Mouse (Mus musculus) layer of hippocampus, adult 8-10 months (tissue): Measurements from ENCODE around the gene Tmem221. TPM values are rescaled to one million over a fixed set of nuclear protein-coding genes. Genes with fewer than 3 reads are reported as not detected.

Source experiments
- DNase-seq, 2 experiments: peaks; one replicate each; pipeline ENCODE4 v3.0.0; 2022; ENCODE audit warnings: low spot score in 2 of 2
- total RNA-seq, 4 experiments: library from RNA; stranded (reverse); gene quantifications; 2 replicates each; pipeline ENCODE4 v1.2.4; 2022

Tmem221 gene
- total RNA-seq = 1 to 10 TPM in 1 of 4 experiments, under 1 TPM in 3; 0.27 to 1.3 (median 0.54) TPM

- no peak for DNase-seq
Observed at GRCm38 (mm10) chr8:71558071-71558957, at the start of gene Tmem221. TSS of gene Tmem221 (minus strand) at chr8:71558871.

GRCm38 (mm10) chr8:71604021-71604420 is 45.4 kb upstream of the Tmem221 start:
- no peak for DNase-seq

DNA sequence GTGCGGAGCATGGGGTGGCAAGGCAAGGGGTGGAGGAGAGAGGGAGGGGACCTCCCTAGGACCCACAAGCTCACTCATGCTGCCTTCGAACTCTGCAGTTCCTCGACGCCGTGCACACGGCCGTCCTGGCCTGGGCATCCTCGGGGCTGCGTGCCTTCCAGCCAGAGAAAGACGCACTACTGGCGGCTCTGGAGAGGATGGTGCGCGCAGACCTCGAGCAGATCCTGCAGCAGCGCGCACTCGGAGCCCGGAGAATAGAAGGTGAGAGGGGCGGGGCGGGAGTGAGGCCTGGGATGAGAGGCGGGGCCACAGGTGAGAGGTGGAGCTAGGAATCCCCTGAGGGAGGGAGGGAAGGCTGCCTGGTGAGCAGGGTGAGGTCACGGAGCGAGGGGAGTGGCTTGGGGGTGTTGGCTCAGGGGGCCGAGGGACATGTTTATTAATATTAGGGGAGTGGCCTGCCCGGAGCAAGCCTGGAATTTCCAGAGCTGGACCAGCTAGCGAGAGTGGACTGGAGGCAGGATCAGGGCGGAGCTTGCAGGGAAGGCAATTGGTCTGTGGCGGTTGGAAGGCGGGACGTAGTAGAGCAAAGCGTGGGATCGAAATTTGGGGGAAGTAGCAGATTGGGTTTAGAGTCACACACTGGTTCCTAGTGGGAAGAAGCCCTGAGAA is 44.1 kb upstream of the Tmem221 start:
- DNase-seq = peak in 1 of 2 experiments; percentile 53

DNA sequence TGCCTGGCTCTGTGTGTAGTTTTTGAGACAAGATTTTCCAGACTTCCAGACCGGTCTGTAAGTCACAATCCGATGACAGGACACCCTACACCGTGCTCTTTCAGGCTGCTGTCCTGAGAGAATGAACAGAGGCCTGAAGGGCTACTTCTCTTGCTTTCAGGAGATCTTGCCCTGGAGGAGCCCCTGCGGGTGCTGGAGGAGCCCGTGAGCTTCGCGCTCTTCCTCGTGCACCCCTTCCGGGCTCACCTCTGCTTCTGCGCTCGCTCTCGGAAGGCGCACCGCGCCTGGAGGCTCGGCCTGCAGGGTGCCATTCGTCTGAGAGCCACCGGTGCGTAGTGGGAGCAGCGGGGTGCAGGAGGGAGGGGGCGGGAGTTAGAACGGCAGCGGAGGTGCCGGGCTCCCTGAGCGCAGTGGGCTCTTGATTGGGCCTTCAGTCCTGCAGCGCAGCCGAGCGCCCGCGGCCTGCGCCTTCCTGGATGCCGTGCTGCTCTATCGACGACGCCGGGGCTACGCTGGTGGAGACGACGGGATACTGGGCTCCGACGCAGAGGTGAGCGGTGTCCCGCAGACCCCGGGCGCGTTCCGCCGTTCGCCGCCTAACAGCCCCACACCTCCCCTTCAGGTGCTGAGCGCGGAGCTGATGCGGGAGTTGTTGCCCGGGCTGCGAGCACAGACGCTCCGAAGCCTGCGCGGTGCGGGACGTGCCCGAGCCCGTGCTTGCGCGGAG is 43.4 kb upstream of the Tmem221 start:
- DNase-seq = no peak

DNA sequence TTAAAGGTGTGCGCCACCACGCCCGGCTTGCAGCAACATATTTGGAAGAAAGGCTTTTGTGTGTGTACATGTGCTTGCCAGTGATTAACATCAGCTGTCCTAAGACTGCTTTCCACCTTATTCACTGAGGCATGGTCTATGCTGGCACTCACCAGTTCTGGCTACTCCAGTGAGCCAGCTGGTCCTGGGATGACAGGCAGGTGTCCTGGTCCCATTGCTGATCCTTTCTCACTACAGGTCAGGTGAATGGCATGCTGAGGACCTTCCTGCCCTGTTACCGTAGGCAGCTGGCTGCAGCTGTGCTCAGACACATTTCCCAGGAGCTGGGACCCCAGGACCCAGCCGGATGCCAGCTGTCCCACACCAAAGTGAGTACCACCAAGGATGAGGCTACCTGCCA is 40.2 kb upstream of the Tmem221 start:
- DNase-seq = no peak

DNA sequence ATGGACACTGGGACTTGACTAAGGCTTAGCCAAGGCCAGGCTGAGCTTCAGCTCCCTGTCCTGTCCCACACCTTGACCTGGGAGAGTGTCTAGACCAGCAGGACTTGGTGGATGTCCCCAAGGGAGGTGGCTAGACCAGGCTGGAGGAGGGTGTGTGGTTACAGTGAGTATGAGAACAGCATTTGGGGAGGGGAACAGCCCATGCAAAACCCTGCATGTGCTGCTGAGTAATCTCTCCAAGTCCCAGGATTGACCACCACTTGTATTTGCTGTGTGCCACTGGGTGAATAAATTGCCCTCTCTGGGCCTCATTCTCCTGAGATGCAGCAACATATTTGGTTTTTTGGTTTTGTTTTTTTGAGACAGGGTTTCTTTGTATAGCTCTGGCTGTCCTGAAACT is 39.7 kb upstream of the Tmem221 start:
- no peak for DNase-seq

- DNase-seq = no peak
Observed at GRCm38 (mm10) chr8:71597451-71597850, 38.8 kb upstream of the Tmem221 start, which contains the start of gene Fam129c. TSS of gene Fam129c (plus strand) at chr8:71597648.

- DNase-seq = no peak
Observed at GRCm38 (mm10) chr8:71596798-71597197, 38.1 kb upstream of the Tmem221 start.

DNA sequence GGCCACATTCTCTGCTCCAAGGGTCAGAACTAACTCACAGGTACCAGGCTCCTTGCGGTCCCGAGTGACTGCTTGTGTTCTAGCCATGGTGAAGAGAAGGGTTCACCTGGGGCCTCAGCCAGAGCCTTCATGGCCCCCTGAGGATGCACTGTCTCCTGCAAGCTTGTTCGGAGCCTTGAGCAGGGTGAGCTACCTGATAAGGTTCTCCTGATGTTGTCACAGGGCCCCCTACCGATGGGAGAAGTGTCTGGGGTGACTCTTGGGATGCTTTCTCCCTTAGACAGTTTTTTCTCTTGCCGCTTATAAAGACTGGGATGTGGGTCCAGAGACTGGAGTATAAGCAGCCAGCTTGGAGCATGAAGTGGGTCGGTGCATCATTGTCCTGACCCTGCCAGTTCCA is 37.7 kb upstream of the Tmem221 start:
- no peak for DNase-seq

GRCm38 (mm10) chr8:71595862-71596261 is 37.2 kb upstream of the Tmem221 start:
- DNase-seq = peak; percentile 74 to 91

GRCm38 (mm10) chr8:71594324-71594722 is 35.7 kb upstream of the Tmem221 start:
- DNase-seq = no peak

GRCm38 (mm10) chr8:71593556-71594323 is 35.1 kb upstream of the Tmem221 start:
- DNase-seq = no peak

GRCm38 (mm10) chr8:71592374-71593170 is 33.9 kb upstream of the Tmem221 start:
- DNase-seq = peak; percentile 85 to 89

DNA sequence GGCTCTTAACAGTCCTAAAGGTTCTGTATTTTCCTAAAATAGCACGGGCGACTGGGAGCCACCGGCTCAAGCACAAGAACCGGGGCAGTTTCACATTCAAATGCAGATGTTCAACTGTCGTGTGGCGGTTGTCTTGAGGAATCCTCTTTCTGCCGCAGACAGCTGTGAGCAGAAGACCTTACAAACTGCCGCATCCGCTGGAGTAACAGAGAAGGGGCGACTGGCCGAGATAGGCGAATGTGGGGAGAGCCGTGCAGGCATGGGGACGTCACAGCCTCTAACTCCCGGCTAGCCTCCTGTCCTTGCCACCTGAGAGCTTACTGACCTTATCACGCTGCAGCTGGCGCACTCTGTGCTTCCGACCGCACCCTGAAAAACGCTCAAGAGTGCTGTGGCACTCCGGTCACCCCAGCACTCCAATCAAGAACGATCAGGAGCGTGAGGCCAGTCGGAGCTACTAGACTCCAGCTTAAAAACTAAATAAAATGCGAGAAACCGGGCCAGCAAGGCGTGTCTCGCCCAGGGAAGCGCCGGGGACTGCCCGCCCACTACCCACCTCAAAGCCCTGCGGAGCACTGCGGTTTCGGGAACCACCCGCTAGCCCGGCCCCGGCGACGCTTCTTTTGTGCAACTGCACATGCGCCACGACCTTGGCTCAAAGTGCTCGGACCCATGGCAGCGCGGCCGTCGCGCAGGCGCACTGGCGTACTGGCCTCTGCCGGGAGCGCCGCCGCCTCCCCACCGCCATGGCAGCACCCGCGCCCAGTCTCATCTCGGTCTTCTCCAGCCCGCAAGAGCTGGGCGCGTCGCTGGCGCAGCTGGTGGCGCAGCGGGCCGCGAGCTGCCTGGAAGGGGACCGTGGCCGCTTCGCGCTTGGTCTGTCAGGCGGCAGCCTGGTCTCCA is 33.1 kb upstream of the Tmem221 start, which contains the start of gene Pgls:
Gene Pgls (plus strand): TSS at position 706 of the 903 bp plus-strand sequence.
- DNase-seq = peak; percentile 92 to 97

- DNase-seq = no peak
Observed at GRCm38 (mm10) chr8:71591017-71591416, 32.3 kb upstream of the Tmem221 start.

DNA sequence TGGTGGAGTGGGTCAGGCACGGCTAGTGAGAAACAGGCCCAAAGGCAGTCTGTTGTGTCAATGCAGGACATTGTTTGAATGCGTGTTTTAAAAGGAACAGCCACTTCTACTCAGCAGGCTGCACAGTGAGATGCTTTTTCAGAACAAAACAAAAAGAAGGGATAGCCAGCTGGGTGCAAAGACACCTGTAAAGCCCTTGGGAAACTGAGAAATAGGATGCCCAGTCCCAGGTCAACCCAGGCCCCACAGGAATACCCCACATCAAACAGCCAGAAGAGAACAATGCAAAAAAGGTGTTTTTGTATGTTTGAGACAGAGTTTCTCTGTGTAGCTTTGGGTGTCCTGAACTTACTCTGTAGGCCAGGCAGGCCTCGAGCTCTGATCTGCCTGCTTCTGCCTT is 30.1 kb upstream of the Tmem221 start:
- no peak for DNase-seq

- no peak for DNase-seq
Observed at GRCm38 (mm10) chr8:71586891-71587290, 28.2 kb upstream of the Tmem221 start.

DNA sequence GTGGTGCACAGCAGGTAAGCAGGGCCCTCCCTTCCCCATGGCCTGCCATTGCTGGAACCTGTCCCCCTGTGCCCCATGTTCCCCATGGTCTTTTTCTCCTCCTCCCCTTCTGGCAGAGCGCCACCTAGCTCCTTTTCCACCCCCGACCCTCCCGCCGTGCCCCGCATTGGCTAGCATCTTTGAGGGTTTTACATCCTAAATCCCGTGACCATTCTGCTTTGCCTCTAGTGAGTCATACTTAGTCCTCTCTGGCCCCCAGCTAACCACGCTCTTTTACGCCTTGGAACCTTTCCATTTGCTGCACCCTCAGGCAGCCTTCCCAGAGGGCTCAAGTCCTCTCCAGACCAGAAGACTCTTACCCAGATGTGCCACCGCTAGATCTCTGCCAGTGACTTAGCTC is 21.5 kb upstream of the Tmem221 start:
- no peak for DNase-seq

- no peak for DNase-seq
Observed at GRCm38 (mm10) chr8:71579476-71579875, 20.8 kb upstream of the Tmem221 start.
